Mouse (Mus musculus): ENCODE data around the gene Prr7.

GRCm38 (mm10) chr13:55450511-55450980 lies 13.5 kb upstream of the Prr7 start:
- no peak for TF ChIP-seq CTCF (conservative IDR thresholded peaks at IDR 0.05 in 1 of 2, IDR thresholded peaks at IDR 0.05 in 1 of 2; ENCODE audit: low read depth in 2 of 2, low read length in 2 of 2)
- no peak for TF ChIP-seq NELFE (IDR thresholded peaks at IDR 0.05; ENCODE audit: low read depth, low read length)
- no peak for TF ChIP-seq PAX5 (IDR thresholded peaks at IDR 0.05; ENCODE audit: low read length)
- no peak for TF ChIP-seq MYC (IDR thresholded peaks at IDR 0.05; ENCODE audit: low read depth, low read length)
- no peak for TF ChIP-seq EP300 (IDR thresholded peaks at IDR 0.05; ENCODE audit: low read length)
- no peak for TF ChIP-seq CHD2 (IDR thresholded peaks at IDR 0.05; ENCODE audit: low read length)
- no peak for TF ChIP-seq POLR2A (IDR thresholded peaks at IDR 0.05; ENCODE audit: low read depth, low read length)
- no peak for TF ChIP-seq POLR2AphosphoS2 (IDR thresholded peaks at IDR 0.05; ENCODE audit: low read depth, low read length)
- no peak for TF ChIP-seq ZNF384 (IDR thresholded peaks at IDR 0.05; ENCODE audit: low read depth, low read length)
- TF ChIP-seq NRF1 (IDR thresholded peaks at IDR 0.05; ENCODE audit: low read depth, low read length), result no peak
- TF ChIP-seq MEF2A (IDR thresholded peaks at IDR 0.05; ENCODE audit: borderline replicate concordance, low read depth, low read length), result no peak
- TF ChIP-seq USF2 (conservative IDR thresholded peaks at IDR 0.05; ENCODE audit: low read depth, low read length), result no peak
- no peak for TF ChIP-seq BHLHE40 (IDR thresholded peaks at IDR 0.05; ENCODE audit: low read depth, low read length)
- TF ChIP-seq ZKSCAN1 (IDR thresholded peaks at IDR 0.05; ENCODE audit: borderline replicate concordance, low read depth, low read length), result no peak
